Mouse (Mus musculus) neural tube, embryonic 11.5 days (tissue): ENCODE data around the gene Baat. TPM values are rescaled to one million over a fixed set of nuclear protein-coding genes. Genes with fewer than 3 reads are reported as not detected.

ENCODE experiments used
- polyA plus RNA-seq: library from polyadenylated mRNA; unstranded; fragments of >200 nt; fragmentation: Nextera tagmentation; extraction: Ambion mirVana; gene quantifications from 2 replicates; pipeline ENCODE4 v1.2.1, GENCODE M21; 2014

The Baat gene
- polyA plus RNA-seq, 1 experiment from 2014 or later = 0.19 TPM

Other genes with a start within 250 kb of the Baat start
- not detected in 2 replicates for gene Acnat2, start 98.4 kb downstream of the Baat start, polyA plus RNA-seq
- gene Acnat1, start 32.6 kb downstream of the Baat start, polyA plus RNA-seq = not detected in 2 replicates
- gene Mrpl50, start 14.5 kb upstream of the Baat start, polyA plus RNA-seq = 89.5 and 90.4 TPM in 2 replicates
- 13.2 and 15.0 TPM in 2 replicates for gene Zfp189, start 14.6 kb upstream of the Baat start, polyA plus RNA-seq
- 0.41 TPM in 1 of 2 replicates, not detected in the other for gene Aldob, start 43.0 kb upstream of the Baat start, polyA plus RNA-seq
- 20.3 and 23.3 TPM in 2 replicates for gene Tmem246, start 91.3 kb upstream of the Baat start, polyA plus RNA-seq
- 74.4 and 74.5 TPM in 2 replicates for gene Rnf20, start 125.4 kb upstream of the Baat start, polyA plus RNA-seq
- 0.12 TPM in 2 replicates for gene Ppp3r2, start 175.5 kb upstream of the Baat start, polyA plus RNA-seq